Comparison of ENCODE assay signal across 20 mouse cellular contexts in genomic region chr4:84028120-84028519, GRCm38 (mm10).
DNase-seq lines count a peak whose midpoint lies in the region; ATAC-seq and TF ChIP-seq lines count a peak whose summit lies in the region.
"Had no signal": no experiment of that assay in that cellular context is flagged by ENCODE, and none has a peak within 500 bp of the region (broad histone marks: within the 10 kb centered on the region; RNA-seq: fewer than 3 reads in every experiment).

No protein-coding gene starts in this region.

- H3K9ac ChIP-seq in forebrain, embryonic 14.5 days (ENCODE audit: low read length): no peak overlapping the region
- H3K9ac ChIP-seq in hindbrain, embryonic 11.5 days (ENCODE audit: low read depth, low read length): no peak overlapping the region
- H3K9ac ChIP-seq in midbrain, embryonic 13.5 days (replicated peaks): no peak overlapping the region
- H3K9ac ChIP-seq in liver, postnatal 0 days (replicated peaks): no peak overlapping the region
- no peak overlapping the region for H3K9ac ChIP-seq in intestine, embryonic 16.5 days (ENCODE audit: low read depth, low read length)
- H3K9ac ChIP-seq: embryonic facial prominence, embryonic 12.5 days; liver, embryonic 15.5 days; neural tube, embryonic 12.5 days had no signal

- no peak overlapping the region for H3K4me3 ChIP-seq in forebrain, embryonic 14.5 days (ENCODE audit: low read depth, low read length)
- no peak overlapping the region for H3K4me3 ChIP-seq in hindbrain, embryonic 11.5 days (ENCODE audit: low read depth, low read length)
- H3K4me3 ChIP-seq in midbrain, embryonic 13.5 days (replicated peaks): no peak overlapping the region
- no peak overlapping the region for H3K4me3 ChIP-seq in liver, postnatal 0 days (ENCODE audit: low read depth, low read length)
- H3K4me3 ChIP-seq in intestine, embryonic 16.5 days (ENCODE audit: low read length): no peak overlapping the region
- H3K4me3 ChIP-seq: embryonic facial prominence, embryonic 12.5 days; erythroblast, embryonic 14.5 days; liver, embryonic 15.5 days; neural tube, embryonic 12.5 days had no signal

- no peaks in the 10 kb centered on the region for H3K9me3 ChIP-seq in forebrain, embryonic 14.5 days (replicated peaks; ENCODE audit: control insufficient read depth, low read length)
- H3K9me3 ChIP-seq in hindbrain, embryonic 11.5 days (ENCODE audit: control insufficient read depth, low read length): no peaks in the 10 kb centered on the region
- no peaks in the 10 kb centered on the region for H3K9me3 ChIP-seq in midbrain, embryonic 13.5 days
- no peaks in the 10 kb centered on the region for H3K9me3 ChIP-seq in liver, postnatal 0 days (ENCODE audit: low read length)
- H3K9me3 ChIP-seq in intestine, embryonic 16.5 days (ENCODE audit: control insufficient read depth, low read length): no peaks in the 10 kb centered on the region
- H3K9me3 ChIP-seq: embryonic facial prominence, embryonic 12.5 days; liver, embryonic 15.5 days; neural tube, embryonic 12.5 days had no signal

- no peaks in the 10 kb centered on the region for H3K27me3 ChIP-seq in forebrain, embryonic 14.5 days (replicated peaks; ENCODE audit: control insufficient read depth, insufficient read depth, low read length)
- no peaks in the 10 kb centered on the region for H3K27me3 ChIP-seq in hindbrain, embryonic 11.5 days (ENCODE audit: control insufficient read depth, insufficient read depth, low read length)
- H3K27me3 ChIP-seq in midbrain, embryonic 13.5 days: peaks cover 7% of the 10 kb centered on the region; the same call in 1 of the 2 replicates
- H3K27me3 ChIP-seq in liver, postnatal 0 days (ENCODE audit: insufficient read depth, low read length): no peaks in the 10 kb centered on the region
- no peaks in the 10 kb centered on the region for H3K27me3 ChIP-seq in intestine, embryonic 16.5 days (replicated peaks; ENCODE audit: control insufficient read depth, insufficient read depth, low read length)
- H3K27me3 ChIP-seq: embryonic facial prominence, embryonic 12.5 days; liver, embryonic 15.5 days; neural tube, embryonic 12.5 days had no signal

- 10% methylated on average over 5 of the region's 5 CpGs for WGBS in forebrain, embryonic 14.5 days
- WGBS in hindbrain, embryonic 11.5 days: 15% methylated on average over 5 of the region's 5 CpGs
- 15% methylated on average over 5 of the region's 5 CpGs for WGBS in midbrain, embryonic 13.5 days
- 36% methylated on average over 5 of the region's 5 CpGs for WGBS in liver, postnatal 0 days (ENCODE audit: insufficient replicate concordance)
- WGBS in intestine, embryonic 16.5 days: 51% methylated on average over 5 of the region's 5 CpGs

- H3K27ac ChIP-seq in forebrain, embryonic 14.5 days (ENCODE audit: low read depth, low read length): no peak overlapping the region
- H3K27ac ChIP-seq in hindbrain, embryonic 11.5 days (ENCODE audit: low read depth, low read length): no peak overlapping the region
- H3K27ac ChIP-seq in midbrain, embryonic 13.5 days: no peak overlapping the region
- H3K27ac ChIP-seq in liver, postnatal 0 days (ENCODE audit: low read depth): no peak overlapping the region
- no peak overlapping the region for H3K27ac ChIP-seq in intestine, embryonic 16.5 days (ENCODE audit: low read length)
- H3K27ac ChIP-seq: embryonic facial prominence, embryonic 12.5 days; liver, embryonic 15.5 days; neural tube, embryonic 12.5 days; stomach, postnatal 0 days had no signal

- ATAC-seq in forebrain, embryonic 14.5 days: peak; percentile 33; the same call in 1 of the 2 replicates
- peak; percentile 64 for ATAC-seq in hindbrain, embryonic 11.5 days (ENCODE audit: low FRiP score)
- peak; percentile 50; the same call in 1 of the 2 replicates for ATAC-seq in midbrain, embryonic 13.5 days
- no peak for ATAC-seq in liver, postnatal 0 days
- ATAC-seq in intestine, embryonic 16.5 days: no peak
- ATAC-seq: lung, postnatal 0 days had no signal

- peaks cover 15% of the 10 kb centered on the region for H3K4me1 ChIP-seq in forebrain, embryonic 14.5 days (ENCODE audit: control insufficient read depth, insufficient read depth, low read length)
- H3K4me1 ChIP-seq in hindbrain, embryonic 11.5 days (replicated peaks; ENCODE audit: control insufficient read depth, insufficient read depth, low read length): 0 out of 2 replicates have a peak, but pooled peaks cover 2% of the 10 kb centered on the region
- peaks cover 19% of the 10 kb centered on the region for H3K4me1 ChIP-seq in midbrain, embryonic 13.5 days (replicated peaks)
- H3K4me1 ChIP-seq in liver, postnatal 0 days (ENCODE audit: insufficient read depth): no peaks in the 10 kb centered on the region
- H3K4me1 ChIP-seq in intestine, embryonic 16.5 days (ENCODE audit: control insufficient read depth, insufficient read depth, low read length): no peaks in the 10 kb centered on the region
- H3K4me1 ChIP-seq: liver, embryonic 15.5 days; neural tube, embryonic 12.5 days had no signal

- no peaks in the 10 kb centered on the region for H3K36me3 ChIP-seq in forebrain, embryonic 14.5 days (ENCODE audit: control insufficient read depth, insufficient read depth, low read length)
- no peaks in the 10 kb centered on the region for H3K36me3 ChIP-seq in hindbrain, embryonic 11.5 days (ENCODE audit: control insufficient read depth, insufficient read depth, low read length)
- no peaks in the 10 kb centered on the region for H3K36me3 ChIP-seq in midbrain, embryonic 13.5 days
- no peaks in the 10 kb centered on the region for H3K36me3 ChIP-seq in liver, postnatal 0 days (replicated peaks; ENCODE audit: insufficient read depth, low read length)
- H3K36me3 ChIP-seq in intestine, embryonic 16.5 days (ENCODE audit: control insufficient read depth, insufficient read depth, low read length): no peaks in the 10 kb centered on the region
- H3K36me3 ChIP-seq: embryonic facial prominence, embryonic 12.5 days; liver, embryonic 15.5 days; neural tube, embryonic 12.5 days had no signal

- peak; percentile 23 for DNase-seq in left cerebral cortex, postnatal 4 days
- no peak for DNase-seq in left cerebral cortex, adult 18-20 months (ENCODE audit: low spot score in 2 of 2)
- DNase-seq in forebrain, embryonic 14.5 days (ENCODE audit: low spot score): peak; percentile 58
- DNase-seq in hindbrain, embryonic 11.5 days (ENCODE audit: low spot score): no peak
- no peak for DNase-seq in liver, postnatal 0 days
- DNase-seq: cerebellum, adult 18-20 months; cerebellum, postnatal 25 days; heart, postnatal 10 days; kidney, adult 2 months; kidney, postnatal 36 days; right cerebral cortex, postnatal 4 days had no signal

- no peak overlapping the region for H3K4me2 ChIP-seq in forebrain, embryonic 14.5 days (ENCODE audit: low read length)
- no peak overlapping the region for H3K4me2 ChIP-seq in hindbrain, embryonic 11.5 days (replicated peaks; ENCODE audit: low read depth, low read length)
- H3K4me2 ChIP-seq in midbrain, embryonic 13.5 days (replicated peaks): no peak overlapping the region
- H3K4me2 ChIP-seq in liver, postnatal 0 days (ENCODE audit: low read depth, low read length): no peak overlapping the region
- no peak overlapping the region for H3K4me2 ChIP-seq in intestine, embryonic 16.5 days (ENCODE audit: low read depth, low read length)
- H3K4me2 ChIP-seq: embryonic facial prominence, embryonic 12.5 days; heart, embryonic 11.5 days; liver, embryonic 15.5 days; neural tube, embryonic 12.5 days had no signal

- intact Hi-C loops in left cerebral cortex, postnatal 4 days (cut with DNase I): no loop called here

- no peak for TF ChIP-seq EP300 in liver, postnatal 0 days (IDR thresholded peaks at IDR 0.05; ENCODE audit: low read depth)

- TF ChIP-seq CTCF in liver, postnatal 0 days (IDR thresholded peaks at IDR 0.05; ENCODE audit: low read depth): no peak

Comparison
In these comparisons a context has a peak if more than half of its experiments do, and no peak if none do; other contexts are left out.
1. DNase-seq: peak in left cerebral cortex, postnatal 4 days (single experiment) and forebrain, embryonic 14.5 days (single experiment); none in left cerebral cortex, adult 18-20 months (0 of 2), hindbrain, embryonic 11.5 days (single experiment) and liver, postnatal 0 days (single experiment).
2. ATAC-seq: peak in forebrain, embryonic 14.5 days (single experiment), hindbrain, embryonic 11.5 days (single experiment) and midbrain, embryonic 13.5 days (single experiment); none in liver, postnatal 0 days (single experiment) and intestine, embryonic 16.5 days (single experiment).